Mouse (Mus musculus): Measurements from ENCODE around the gene Ppef1. TPM values are rescaled to one million over a fixed set of nuclear protein-coding genes. Genes with fewer than 3 reads are reported as not detected.
A peak's percentile ranks its signal among the peaks of the same experiment; 100 is the strongest.
"Not testable (repeated sequence)": the region's sequence is repeated elsewhere in the genome, so short reads cannot be mapped to it uniquely, and the experiment has no call there.

Gene Ppef1
- 0.21 and 1.5 TPM in 2 replicates for polyA plus RNA-seq (2012; rRNA removed)

GRCm38 (mm10) chrX:160735650-160736049 is at the start of gene Ppef1:
Gene Ppef1 (minus strand): TSS chrX:160735765.
- no peak for DNase-seq (ENCODE audit: extremely low spot score in 1 of 2, low spot score in 1 of 2)

- no peak for DNase-seq (ENCODE audit: extremely low spot score in 1 of 2, low spot score in 1 of 2)
Observed at GRCm38 (mm10) chrX:160782276-160782675, 46.7 kb upstream of the Ppef1 start.

- peak; percentile 19 to 53 for DNase-seq (ENCODE audit: extremely low spot score in 1 of 2, low spot score in 1 of 2)
Observed at GRCm38 (mm10) chrX:160773033-160773432, 37.5 kb upstream of the Ppef1 start.

GRCm38 (mm10) chrX:160769622-160770021 is 34.1 kb upstream of the Ppef1 start:
- not testable (repeated sequence) for DNase-seq (ENCODE audit: extremely low spot score in 1 of 2, low spot score in 1 of 2)

GRCm38 (mm10) chrX:160767713-160768112 is 32.1 kb upstream of the Ppef1 start, which contains the start of gene Rs1:
Gene Rs1 (plus strand): TSS chrX:160768013.
- no peak for DNase-seq (ENCODE audit: extremely low spot score in 1 of 2, low spot score in 1 of 2)

GRCm38 (mm10) chrX:160766233-160766616 is 30.7 kb upstream of the Ppef1 start:
- no peak for DNase-seq (ENCODE audit: extremely low spot score in 1 of 2, low spot score in 1 of 2)

GRCm38 (mm10) chrX:160765389-160766232 is 30.0 kb upstream of the Ppef1 start:
- peak; percentile 68 to 98 for DNase-seq (ENCODE audit: extremely low spot score in 1 of 2, low spot score in 1 of 2)

GRCm38 (mm10) chrX:160750808-160751207 is 15.2 kb upstream of the Ppef1 start:
- DNase-seq (ENCODE audit: extremely low spot score in 1 of 2, low spot score in 1 of 2): no peak

GRCm38 (mm10) chrX:160748653-160749052 is 13.1 kb upstream of the Ppef1 start:
- no peak for DNase-seq (ENCODE audit: extremely low spot score in 1 of 2, low spot score in 1 of 2)

GRCm38 (mm10) chrX:160745399-160745798 is 9.8 kb upstream of the Ppef1 start:
- no peak for DNase-seq (ENCODE audit: extremely low spot score in 1 of 2, low spot score in 1 of 2)

GRCm38 (mm10) chrX:160699171-160699570 is 36.4 kb downstream of the Ppef1 start:
- no peak for DNase-seq (ENCODE audit: extremely low spot score in 1 of 2, low spot score in 1 of 2)

GRCm38 (mm10) chrX:160691559-160691958 is 44.0 kb downstream of the Ppef1 start:
- peak in 1 of 2 experiments; percentile 6 for DNase-seq (ENCODE audit: extremely low spot score in 1 of 2, low spot score in 1 of 2)

GRCm38 (mm10) chrX:160690094-160690493 is 45.5 kb downstream of the Ppef1 start:
- DNase-seq (ENCODE audit: extremely low spot score in 1 of 2, low spot score in 1 of 2): no peak

GRCm38 (mm10) chrX:160669992-160670391 is 65.6 kb downstream of the Ppef1 start:
- DNase-seq (ENCODE audit: extremely low spot score in 1 of 2, low spot score in 1 of 2): peak; percentile 2 to 32

- DNase-seq (ENCODE audit: extremely low spot score in 1 of 2, low spot score in 1 of 2): no peak
Observed at GRCm38 (mm10) chrX:160610882-160611644, 124.5 kb downstream of the Ppef1 start.

- no peak for DNase-seq (ENCODE audit: extremely low spot score in 1 of 2, low spot score in 1 of 2)
Observed at GRCm38 (mm10) chrX:160610482-160610881, 125.1 kb downstream of the Ppef1 start.

- no peak for DNase-seq (ENCODE audit: extremely low spot score in 1 of 2, low spot score in 1 of 2)
Observed at GRCm38 (mm10) chrX:160609849-160610248, 125.7 kb downstream of the Ppef1 start.

- peak; percentile 40 to 74 for DNase-seq (ENCODE audit: extremely low spot score in 1 of 2, low spot score in 1 of 2)
Observed at GRCm38 (mm10) chrX:160603981-160604541, 131.5 kb downstream of the Ppef1 start.

GRCm38 (mm10) chrX:160603316-160603715 is 132.2 kb downstream of the Ppef1 start:
- DNase-seq (ENCODE audit: extremely low spot score in 1 of 2, low spot score in 1 of 2): no peak

GRCm38 (mm10) chrX:160602770-160603169 is 132.8 kb downstream of the Ppef1 start:
- no peak for DNase-seq (ENCODE audit: extremely low spot score in 1 of 2, low spot score in 1 of 2)

GRCm38 (mm10) chrX:160601053-160601452 is 134.5 kb downstream of the Ppef1 start:
- DNase-seq (ENCODE audit: extremely low spot score in 1 of 2, low spot score in 1 of 2): no peak

All from frontal cortex, adult 2 months (tissue).